Mouse (Mus musculus): ENCODE data around the gene Adcy1. TPM values are rescaled to one million over a fixed set of nuclear protein-coding genes. Genes with fewer than 3 reads are reported as not detected.

Gene Adcy1
- polyA plus RNA-seq, 1 experiment from 2014 or later: 1.2 TPM

GRCm38 (mm10) chr11:7160637-7161101 is 97.4 kb downstream of the Adcy1 start:
- Histone ChIP-seq H3K27ac (replicated peaks in 1 of 2; ENCODE audit: control insufficient read depth in 1 of 2, insufficient read depth in 1 of 2, low read depth in 2 of 2, low read length in 2 of 2) (no peak overlapping the region), H3K4me2 (ENCODE audit: low read length) (no peak overlapping the region), H3K27me3 (ENCODE audit: control insufficient read depth, insufficient read depth, low read length) (no peaks in the 10 kb centered on the region), H3K9ac (ENCODE audit: low read length) (no peak overlapping the region), H3K4me3 (ENCODE audit: control insufficient read depth in 1 of 2, insufficient read depth in 1 of 2, low read depth in 1 of 2, low read length in 2 of 2) (no peak overlapping the region), H3K9me3 (ENCODE audit: control insufficient read depth, low read length) (no peaks in the 10 kb centered on the region), H3K36me3 (ENCODE audit: control insufficient read depth, insufficient read depth, low read length) (no peaks in the 10 kb centered on the region), H3K4me1 (ENCODE audit: control insufficient read depth in 2 of 2, insufficient read depth in 2 of 2, low read length in 2 of 2) (peaks cover 2 to 4% of the 10 kb centered on the region in 2 experiments; a peak in 1 of 4 replicates)
- no peak for ATAC-seq (ENCODE audit: insufficient number of reproducible peaks, insufficient read depth, low FRiP score, low read depth)
- WGBS: 58% methylated on average over 4 of the region's 4 CpGs

- Histone ChIP-seq H3K9ac (ENCODE audit: low read length) (no peak overlapping the region), H3K4me3 (ENCODE audit: control insufficient read depth in 1 of 2, insufficient read depth in 1 of 2, low read depth in 1 of 2, low read length in 2 of 2) (no peak overlapping the region), H3K36me3 (ENCODE audit: control insufficient read depth, insufficient read depth, low read length) (no peaks in the 10 kb centered on the region), H3K4me1 (ENCODE audit: control insufficient read depth in 2 of 2, insufficient read depth in 2 of 2, low read length in 2 of 2) (peaks cover 2 to 4% of the 10 kb centered on the region in 2 experiments; a peak in 1 of 4 replicates), H3K4me2 (ENCODE audit: low read length) (no peak overlapping the region), H3K27ac (replicated peaks in 1 of 2; ENCODE audit: control insufficient read depth in 1 of 2, insufficient read depth in 1 of 2, low read depth in 2 of 2, low read length in 2 of 2) (no peak overlapping the region), H3K9me3 (ENCODE audit: control insufficient read depth, low read length) (no peaks in the 10 kb centered on the region), H3K27me3 (ENCODE audit: control insufficient read depth, insufficient read depth, low read length) (no peaks in the 10 kb centered on the region)
- ATAC-seq (ENCODE audit: insufficient number of reproducible peaks, insufficient read depth, low FRiP score, low read depth): no peak
- WGBS: 75% methylated on average over 8 of the region's 8 CpGs
Observed at GRCm38 (mm10) chr11:7161502-7162174, 98.3 kb downstream of the Adcy1 start.

GRCm38 (mm10) chr11:7164416-7164815 is 101.1 kb downstream of the Adcy1 start:
- ATAC-seq (ENCODE audit: insufficient number of reproducible peaks, insufficient read depth, low FRiP score, low read depth): no peak
- no peaks in the 10 kb centered on the region for H3K36me3 ChIP-seq (ENCODE audit: control insufficient read depth, insufficient read depth, low read length)
- H3K9me3 ChIP-seq (ENCODE audit: control insufficient read depth, low read length): no peaks in the 10 kb centered on the region
- no peak overlapping the region for H3K27ac ChIP-seq (replicated peaks in 1 of 2; ENCODE audit: control insufficient read depth in 1 of 2, insufficient read depth in 1 of 2, low read depth in 2 of 2, low read length in 2 of 2)
- H3K4me1 ChIP-seq (ENCODE audit: control insufficient read depth in 2 of 2, insufficient read depth in 2 of 2, low read length in 2 of 2): peaks cover 2 to 4% of the 10 kb centered on the region in 2 experiments; a peak in 1 of 4 replicates
- H3K4me3 ChIP-seq (ENCODE audit: control insufficient read depth in 1 of 2, insufficient read depth in 1 of 2, low read depth in 1 of 2, low read length in 2 of 2): no peak overlapping the region
- H3K9ac ChIP-seq (ENCODE audit: low read length): no peak overlapping the region
- H3K4me2 ChIP-seq (ENCODE audit: low read length): no peak overlapping the region
- 80% methylated on average over 4 of the region's 4 CpGs for WGBS
- no peaks in the 10 kb centered on the region for H3K27me3 ChIP-seq (ENCODE audit: control insufficient read depth, insufficient read depth, low read length)

GRCm38 (mm10) chr11:7169645-7170044 is 106.4 kb downstream of the Adcy1 start:
- ATAC-seq (ENCODE audit: insufficient number of reproducible peaks, insufficient read depth, low FRiP score, low read depth): no peak
- no peak overlapping the region for H3K27ac ChIP-seq (replicated peaks in 1 of 2; ENCODE audit: control insufficient read depth in 1 of 2, insufficient read depth in 1 of 2, low read depth in 2 of 2, low read length in 2 of 2)
- no peak overlapping the region for H3K4me2 ChIP-seq (ENCODE audit: low read length)
- no peaks in the 10 kb centered on the region for H3K36me3 ChIP-seq (ENCODE audit: control insufficient read depth, insufficient read depth, low read length)
- no peaks in the 10 kb centered on the region for H3K4me1 ChIP-seq (ENCODE audit: control insufficient read depth in 2 of 2, insufficient read depth in 2 of 2, low read length in 2 of 2)
- no peak overlapping the region for H3K4me3 ChIP-seq (ENCODE audit: control insufficient read depth in 1 of 2, insufficient read depth in 1 of 2, low read depth in 1 of 2, low read length in 2 of 2)
- H3K27me3 ChIP-seq (ENCODE audit: control insufficient read depth, insufficient read depth, low read length): no peaks in the 10 kb centered on the region
- WGBS: 88% methylated on average over 1 of the region's 1 CpGs
- no peaks in the 10 kb centered on the region for H3K9me3 ChIP-seq (ENCODE audit: control insufficient read depth, low read length)
- H3K9ac ChIP-seq (ENCODE audit: low read length): no peak overlapping the region

- H3K27me3 ChIP-seq (ENCODE audit: control insufficient read depth, insufficient read depth, low read length): no peaks in the 10 kb centered on the region
- ATAC-seq (ENCODE audit: insufficient number of reproducible peaks, insufficient read depth, low FRiP score, low read depth): no peak
- H3K27ac ChIP-seq (replicated peaks in 1 of 2; ENCODE audit: control insufficient read depth in 1 of 2, insufficient read depth in 1 of 2, low read depth in 2 of 2, low read length in 2 of 2): no peak overlapping the region
- H3K4me2 ChIP-seq (ENCODE audit: low read length): no peak overlapping the region
- no peaks in the 10 kb centered on the region; a peak in 1 of 4 replicates for H3K4me1 ChIP-seq (ENCODE audit: control insufficient read depth in 2 of 2, insufficient read depth in 2 of 2, low read length in 2 of 2)
- no peak overlapping the region for H3K9ac ChIP-seq (ENCODE audit: low read length)
- WGBS: 79% methylated on average over 6 of the region's 6 CpGs
- no peaks in the 10 kb centered on the region for H3K36me3 ChIP-seq (ENCODE audit: control insufficient read depth, insufficient read depth, low read length)
- no peak overlapping the region for H3K4me3 ChIP-seq (ENCODE audit: control insufficient read depth in 1 of 2, insufficient read depth in 1 of 2, low read depth in 1 of 2, low read length in 2 of 2)
- H3K9me3 ChIP-seq (ENCODE audit: control insufficient read depth, low read length): no peaks in the 10 kb centered on the region
Observed at GRCm38 (mm10) chr11:7173664-7174063, 110.4 kb downstream of the Adcy1 start.

- 49% methylated on average over 4 of the region's 4 CpGs for WGBS
- H3K9ac ChIP-seq (ENCODE audit: low read length): no peak overlapping the region
- no peaks in the 10 kb centered on the region; a peak in 1 of 4 replicates for H3K4me1 ChIP-seq (ENCODE audit: control insufficient read depth in 2 of 2, insufficient read depth in 2 of 2, low read length in 2 of 2)
- H3K27me3 ChIP-seq (ENCODE audit: control insufficient read depth, insufficient read depth, low read length): no peaks in the 10 kb centered on the region
- H3K36me3 ChIP-seq (ENCODE audit: control insufficient read depth, insufficient read depth, low read length): no peaks in the 10 kb centered on the region
- no peak for ATAC-seq (ENCODE audit: insufficient number of reproducible peaks, insufficient read depth, low FRiP score, low read depth)
- no peak overlapping the region for H3K4me2 ChIP-seq (ENCODE audit: low read length)
- H3K27ac ChIP-seq (replicated peaks in 1 of 2; ENCODE audit: control insufficient read depth in 1 of 2, insufficient read depth in 1 of 2, low read depth in 2 of 2, low read length in 2 of 2): no peak overlapping the region
- H3K4me3 ChIP-seq (ENCODE audit: control insufficient read depth in 1 of 2, insufficient read depth in 1 of 2, low read depth in 1 of 2, low read length in 2 of 2): no peak overlapping the region
- no peaks in the 10 kb centered on the region for H3K9me3 ChIP-seq (ENCODE audit: control insufficient read depth, low read length)
Observed at GRCm38 (mm10) chr11:7178724-7179123, 115.4 kb downstream of the Adcy1 start.

GRCm38 (mm10) chr11:7179276-7179675 is 116.0 kb downstream of the Adcy1 start:
- Histone ChIP-seq H3K4me1 (ENCODE audit: control insufficient read depth in 2 of 2, insufficient read depth in 2 of 2, low read length in 2 of 2) (no peaks in the 10 kb centered on the region; a peak in 1 of 4 replicates), H3K36me3 (ENCODE audit: control insufficient read depth, insufficient read depth, low read length) (no peaks in the 10 kb centered on the region), H3K27ac (replicated peaks in 1 of 2; ENCODE audit: control insufficient read depth in 1 of 2, insufficient read depth in 1 of 2, low read depth in 2 of 2, low read length in 2 of 2) (no peak overlapping the region), H3K4me2 (ENCODE audit: low read length) (no peak overlapping the region), H3K9ac (ENCODE audit: low read length) (no peak overlapping the region), H3K27me3 (ENCODE audit: control insufficient read depth, insufficient read depth, low read length) (no peaks in the 10 kb centered on the region), H3K4me3 (ENCODE audit: control insufficient read depth in 1 of 2, insufficient read depth in 1 of 2, low read depth in 1 of 2, low read length in 2 of 2) (no peak overlapping the region), H3K9me3 (ENCODE audit: control insufficient read depth, low read length) (no peaks in the 10 kb centered on the region)
- 91% methylated on average over 2 of the region's 2 CpGs for WGBS
- no peak for ATAC-seq (ENCODE audit: insufficient number of reproducible peaks, insufficient read depth, low FRiP score, low read depth)

All from heart, embryonic 14.5 days (tissue).